Mouse (Mus musculus) kidney, embryonic 14.5 days (tissue): ENCODE measurements at regions not wholly inside any gene's neighbourhood (a gene's known extent, or its start where the extent isn't known, plus 50 kb on each side); places are given as distances from the start of the nearest gene placed in this dataset.
A peak's percentile ranks its signal among the peaks of the same experiment; 100 is the strongest.

ENCODE experiments used
- ATAC-seq: fragments of 200-750 bp; cut with Nextera tagmentation; 2 replicates; pipeline ENCODE4 v1.8.0; 2017; ENCODE audit warnings: moderate number of reproducible peaks, mild to moderate bottlenecking, moderate TSS enrichment, moderate library complexity; ENCODE audit not compliant: low FRiP score, low TSS enrichment
- H3K27ac ChIP-seq: fragments of 300-500 bp; sonication (generic); 2 replicates; pipeline ENCODE4 v1.5.1; 2014; ENCODE audit warnings: low read depth, mild to moderate bottlenecking, low read length, moderate library complexity, mixed read lengths
- H3K27me3 ChIP-seq: fragments of 300-500 bp; sonication (generic); 2 replicates; pipeline ENCODE4 v1.6.1; 2014; ENCODE audit warnings: mild to moderate bottlenecking, low read length; ENCODE audit not compliant: control insufficient read depth, insufficient read depth
- H3K36me3 ChIP-seq: fragments of 300-500 bp; sonication (generic); 2 replicates; pipeline ENCODE4 v1.6.1; 2014; ENCODE audit warnings: low read length, mixed read lengths; ENCODE audit not compliant: control insufficient read depth, insufficient read depth
- H3K4me1 ChIP-seq: fragments of 300-500 bp; sonication (generic); 2 replicates; pipeline ENCODE4 v1.6.1; 2014; ENCODE audit warnings: low read length, mixed read lengths; ENCODE audit not compliant: control insufficient read depth, insufficient read depth
- H3K4me2 ChIP-seq: fragments of 300-500 bp; sonication (generic); replicated peaks from 2 replicates; pipeline ENCODE4 v1.6.1; 2014; ENCODE audit warnings: low read depth, mild to moderate bottlenecking, low read length
- H3K4me3 ChIP-seq: fragments of 300-500 bp; sonication (generic); 2 replicates; pipeline ENCODE4 v1.5.1; 2014; ENCODE audit warnings: mild to moderate bottlenecking, low read length
- H3K9ac ChIP-seq: fragments of 300-500 bp; sonication (generic); 2 replicates; pipeline ENCODE4 v1.6.1; 2014; ENCODE audit warnings: low read depth, mild to moderate bottlenecking, low read length, moderate library complexity
- H3K9me3 ChIP-seq: fragments of 300-500 bp; sonication (generic); 2 replicates; pipeline ENCODE4 v1.6.1; 2016; ENCODE audit warnings: low read length; ENCODE audit not compliant: control insufficient read depth
- WGBS: fragments of 180-500 bp; shearing (Covaris S2); extraction: QIAGEN DNeasy Blood & Tissue Kit; methylation state at CpG from one replicate; pipeline ENCODE4 v1.1.7; 2014; 5-methylcytosine and 5-hydroxymethylcytosine counted together

DNA sequence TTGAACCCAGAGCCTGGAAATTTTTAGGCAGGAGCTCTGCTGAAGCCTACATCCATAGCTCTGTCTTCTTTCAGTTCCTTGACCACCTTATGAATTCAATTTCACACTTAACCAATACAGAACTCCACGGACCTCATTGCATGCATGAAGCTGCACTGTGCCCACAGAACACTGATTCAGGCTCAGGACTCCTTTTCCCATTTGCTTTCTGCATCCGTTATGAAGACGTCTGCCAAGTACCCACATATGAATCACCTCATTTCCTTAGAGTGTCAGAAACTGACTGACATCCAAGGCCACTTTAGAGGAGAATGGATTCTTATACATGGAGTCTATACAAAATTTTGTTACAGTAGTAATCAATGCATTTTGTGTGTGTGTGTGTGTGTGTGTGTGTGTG is 932.8 kb downstream of the Pla2g4a start:
- Histone ChIP-seq H3K27ac (no peak overlapping the region), H3K9ac (no peak overlapping the region), H3K4me2 (no peak overlapping the region), H3K9me3 (no peaks in the 10 kb centered on the region), H3K36me3 (no peaks in the 10 kb centered on the region), H3K4me1 (no peaks in the 10 kb centered on the region), H3K4me3 (no peak overlapping the region), H3K27me3 (no peaks in the 10 kb centered on the region)
- no peak for ATAC-seq
- 77% methylated on average over 3 of the region's 3 CpGs for WGBS

DNA sequence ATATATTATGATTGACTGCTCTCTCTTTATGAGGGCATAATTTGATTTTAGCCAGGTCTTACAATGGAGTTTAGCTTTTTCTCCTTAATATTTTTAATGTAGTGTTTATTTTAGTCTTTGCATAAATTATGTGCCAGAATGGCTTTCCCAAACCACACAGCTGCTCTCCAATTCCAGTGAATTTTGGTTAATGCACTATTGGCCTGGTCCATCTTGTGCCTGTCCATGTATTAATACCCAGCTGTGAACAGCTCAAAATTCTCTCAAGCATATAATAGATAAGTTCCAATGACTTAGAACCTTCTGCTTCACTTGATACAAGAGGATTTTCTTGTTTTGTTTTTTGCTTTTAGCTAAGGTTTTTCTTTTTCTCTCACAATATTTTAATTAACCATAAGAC is 939.4 kb downstream of the Pla2g4a start:
- Histone ChIP-seq H3K4me1 (no peaks in the 10 kb centered on the region), H3K36me3 (no peaks in the 10 kb centered on the region), H3K4me2 (no peak overlapping the region), H3K27me3 (no peaks in the 10 kb centered on the region), H3K4me3 (no peak overlapping the region), H3K9ac (no peak overlapping the region), H3K9me3 (no peaks in the 10 kb centered on the region), H3K27ac (no peak overlapping the region)
- no peak for ATAC-seq

DNA sequence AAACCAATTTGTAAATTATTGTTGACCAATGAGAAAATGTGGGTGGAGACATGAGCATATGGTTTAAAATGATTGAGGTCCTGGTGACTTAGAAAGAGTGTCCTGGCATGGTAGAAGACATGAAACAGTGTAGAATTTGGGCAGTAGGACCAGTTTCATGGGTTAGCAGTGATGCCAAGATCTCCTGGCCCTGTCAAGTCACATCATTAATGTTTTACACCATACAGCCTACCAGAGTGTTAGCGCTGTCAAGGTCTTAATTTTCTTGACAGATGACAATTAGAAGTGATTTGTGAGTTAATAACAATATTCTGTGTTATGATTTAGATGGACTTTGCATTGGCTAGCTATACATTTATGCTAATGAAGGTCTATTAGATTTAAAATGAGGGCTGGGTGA is 939.8 kb downstream of the Pla2g4a start:
- 88% methylated on average over 1 of the region's 1 CpGs for WGBS
- ATAC-seq: no peak
- Histone ChIP-seq H3K4me1 (no peaks in the 10 kb centered on the region), H3K9me3 (no peaks in the 10 kb centered on the region), H3K4me3 (no peak overlapping the region), H3K4me2 (no peak overlapping the region), H3K27me3 (no peaks in the 10 kb centered on the region), H3K27ac (no peak overlapping the region), H3K36me3 (no peaks in the 10 kb centered on the region), H3K9ac (no peak overlapping the region)

DNA sequence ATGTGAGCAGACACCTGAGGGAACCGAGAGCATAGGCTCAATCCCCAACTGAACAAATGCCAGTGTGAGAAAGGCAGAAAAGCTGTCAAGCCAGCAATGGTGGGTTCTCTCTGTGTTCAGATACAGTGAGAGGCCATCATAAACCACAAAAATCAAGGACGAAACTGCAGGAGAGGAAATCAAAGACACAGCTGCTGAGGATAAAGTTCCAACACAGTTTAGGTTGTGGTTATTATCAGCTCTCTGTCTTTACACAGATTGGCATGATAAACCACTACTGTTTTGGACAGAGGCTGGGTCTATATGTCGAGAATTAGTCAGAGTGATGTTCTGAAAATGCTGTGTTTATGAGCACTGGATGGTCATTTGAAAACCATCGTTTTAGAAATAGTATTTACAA is 946.5 kb downstream of the Pla2g4a start:
- ATAC-seq: no peak
- Histone ChIP-seq H3K9me3 (no peaks in the 10 kb centered on the region), H3K9ac (no peak overlapping the region), H3K27ac (no peak overlapping the region), H3K4me3 (no peak overlapping the region), H3K36me3 (no peaks in the 10 kb centered on the region), H3K4me2 (no peak overlapping the region), H3K27me3 (no peaks in the 10 kb centered on the region), H3K4me1 (no peaks in the 10 kb centered on the region)
- 82% methylated on average over 4 of the region's 4 CpGs for WGBS

DNA sequence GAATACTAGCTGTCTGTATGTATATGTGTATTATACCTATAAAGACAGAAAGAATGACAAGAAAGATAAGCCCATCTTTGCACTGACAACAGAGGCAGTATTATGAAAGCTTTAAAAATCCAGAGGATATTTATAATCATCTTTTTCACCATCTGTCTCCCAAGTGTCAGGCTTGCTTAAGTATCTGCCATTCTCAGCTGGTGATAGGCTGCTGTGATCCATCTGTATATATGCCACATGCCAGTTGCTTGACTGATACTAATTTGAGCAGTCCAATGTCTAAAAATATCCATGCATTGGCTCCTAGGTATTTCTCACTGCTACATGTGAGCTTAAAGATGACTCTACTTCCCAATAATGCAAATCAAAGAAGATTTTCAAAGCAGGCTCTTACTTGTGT is 950.3 kb downstream of the Pla2g4a start:
- ATAC-seq: no peak
- Histone ChIP-seq H3K9me3 (no peaks in the 10 kb centered on the region), H3K4me1 (no peaks in the 10 kb centered on the region), H3K9ac (no peak overlapping the region), H3K36me3 (no peaks in the 10 kb centered on the region), H3K27me3 (no peaks in the 10 kb centered on the region), H3K27ac (no peak overlapping the region), H3K4me2 (no peak overlapping the region), H3K4me3 (no peak overlapping the region)

DNA sequence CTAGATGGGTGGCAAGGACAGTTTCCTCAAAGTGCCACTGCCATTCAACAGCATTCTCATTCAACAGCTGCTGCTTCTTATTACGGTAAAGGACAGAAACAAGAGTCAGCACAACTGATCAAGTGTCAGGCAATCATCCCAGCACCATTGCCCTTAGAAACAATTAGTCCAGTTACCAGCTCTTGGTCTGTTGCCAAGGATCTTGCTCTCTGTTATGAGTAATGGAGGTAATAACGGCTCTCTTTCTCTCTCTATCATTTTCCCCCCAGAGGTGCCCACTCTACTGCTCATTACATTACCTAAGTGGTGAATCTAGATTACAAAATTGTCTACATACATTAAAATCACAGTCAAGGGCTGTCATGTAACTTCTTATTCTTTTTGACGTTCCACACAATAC is 961.0 kb downstream of the Pla2g4a start:
- Histone ChIP-seq H3K27ac (no peak overlapping the region), H3K9me3 (no peaks in the 10 kb centered on the region), H3K36me3 (no peaks in the 10 kb centered on the region), H3K9ac (no peak overlapping the region), H3K4me3 (no peak overlapping the region), H3K27me3 (no peaks in the 10 kb centered on the region), H3K4me1 (no peaks in the 10 kb centered on the region), H3K4me2 (no peak overlapping the region)
- no peak for ATAC-seq
- WGBS: 68% methylated on average over 3 of the region's 3 CpGs

DNA sequence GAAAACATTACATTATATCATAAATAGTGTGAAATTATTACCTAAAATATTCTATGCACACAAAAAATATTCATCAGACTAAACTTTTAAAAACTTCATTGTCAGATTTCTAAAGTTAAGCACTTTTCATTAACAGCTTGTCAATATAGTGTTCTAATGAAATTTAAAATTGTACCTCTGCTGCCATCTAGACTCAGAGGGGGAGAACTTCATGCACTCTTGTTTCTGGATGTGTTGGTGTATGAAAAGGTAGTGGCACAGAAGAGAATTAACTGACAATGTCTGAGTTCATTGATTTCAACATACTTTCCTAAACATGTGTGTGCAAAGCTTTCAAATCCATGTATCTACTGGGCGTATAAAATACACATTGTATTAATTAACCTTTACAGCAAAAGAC is 967.5 kb downstream of the Pla2g4a start:
- Histone ChIP-seq H3K36me3 (no peaks in the 10 kb centered on the region), H3K9me3 (no peaks in the 10 kb centered on the region), H3K4me1 (no peaks in the 10 kb centered on the region), H3K9ac (no peak overlapping the region), H3K27ac (no peak overlapping the region), H3K27me3 (no peaks in the 10 kb centered on the region), H3K4me3 (no peak overlapping the region), H3K4me2 (no peak overlapping the region)
- WGBS: 63% methylated on average over 1 of the region's 1 CpGs
- ATAC-seq: no peak

DNA sequence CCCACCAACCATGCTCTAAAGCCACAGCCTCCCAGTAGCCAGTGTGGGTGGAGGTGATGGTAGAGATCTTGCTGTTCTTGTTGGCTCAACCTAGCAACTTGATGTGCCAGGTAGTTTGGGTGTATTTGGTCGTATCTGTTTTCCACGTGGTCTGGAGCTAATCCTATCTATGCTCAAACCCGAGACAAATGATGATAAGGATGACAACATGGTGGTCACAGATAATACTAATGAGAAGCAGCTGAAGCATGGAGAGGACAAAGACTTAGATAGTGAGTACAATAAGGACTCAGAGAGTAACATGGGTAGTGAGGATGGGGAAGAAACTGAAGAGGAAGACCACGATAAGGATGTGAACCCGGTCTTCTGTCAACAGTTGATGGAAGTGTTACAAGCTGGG is 983.7 kb downstream of the Pla2g4a start:
- 92% methylated on average over 5 of the region's 5 CpGs for WGBS
- H3K27ac ChIP-seq: no peak overlapping the region
- ATAC-seq: no peak

DNA sequence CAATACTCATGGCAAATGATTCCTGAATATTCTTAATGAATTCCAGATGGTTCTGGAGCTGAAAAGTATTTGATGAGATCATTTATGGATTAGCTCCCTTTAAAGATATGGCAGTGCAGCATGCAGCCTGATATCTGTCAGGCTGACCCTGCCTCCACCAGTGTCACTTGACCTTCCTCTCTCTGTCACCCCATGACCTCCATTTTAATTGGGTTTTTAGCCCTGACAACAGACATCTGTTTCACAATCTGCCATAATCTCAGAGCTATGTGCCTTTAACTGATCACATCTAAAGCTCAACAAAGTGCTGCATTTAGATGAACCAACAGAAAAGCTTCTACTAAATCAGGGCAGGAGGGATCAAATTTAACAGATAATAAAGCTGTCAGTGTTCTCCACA is 995.7 kb downstream of the Pla2g4a start:
- Histone ChIP-seq H3K27ac (no peak overlapping the region), H3K9ac (no peak overlapping the region), H3K4me3 (no peak overlapping the region), H3K9me3 (no peaks in the 10 kb centered on the region), H3K36me3 (no peaks in the 10 kb centered on the region), H3K4me1 (no peaks in the 10 kb centered on the region), H3K27me3 (no peaks in the 10 kb centered on the region), H3K4me2 (no peak overlapping the region)
- peak; percentile 88; the same call in 1 of the 2 replicates for ATAC-seq

More for the DNA sequence above, 983.7 kb downstream of the Pla2g4a start:
- no peak overlapping the region for H3K9ac ChIP-seq
- no peaks in the 10 kb centered on the region for H3K27me3 ChIP-seq
- no peak overlapping the region for H3K4me3 ChIP-seq
- H3K36me3 ChIP-seq: no peaks in the 10 kb centered on the region
- no peaks in the 10 kb centered on the region for H3K9me3 ChIP-seq
- no peaks in the 10 kb centered on the region for H3K4me1 ChIP-seq
- no peak overlapping the region for H3K4me2 ChIP-seq

DNA sequence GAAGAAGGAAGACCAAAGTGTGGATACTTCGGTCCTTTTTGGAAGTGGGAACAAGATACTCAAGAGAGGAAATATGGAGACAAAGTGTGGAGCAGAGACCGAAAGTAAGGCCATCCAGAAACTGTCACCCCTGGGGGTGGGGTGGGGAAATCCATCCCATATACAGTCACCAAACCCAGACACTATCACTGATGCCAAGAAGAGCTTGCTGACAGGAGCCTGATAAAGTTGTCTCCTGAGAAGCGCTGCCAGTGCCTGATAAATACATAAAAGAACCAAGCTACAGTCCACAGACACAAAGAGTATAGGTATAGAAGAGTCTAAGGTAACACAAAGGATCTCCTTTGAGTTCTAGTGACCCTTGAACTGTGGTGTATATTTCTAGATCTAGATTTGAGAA is 1026.7 kb downstream of the Pla2g4a start:
- Histone ChIP-seq H3K4me1 (no peaks in the 10 kb centered on the region), H3K4me3 (no peak overlapping the region), H3K27ac (no peak overlapping the region), H3K27me3 (no peaks in the 10 kb centered on the region), H3K9ac (no peak overlapping the region), H3K36me3 (no peaks in the 10 kb centered on the region), H3K9me3 (no peaks in the 10 kb centered on the region), H3K4me2 (no peak overlapping the region)
- no peak for ATAC-seq
- WGBS: 90% methylated on average over 3 of the region's 3 CpGs
